Mouse (Mus musculus): ENCODE results near the gene 5730522E02Rik.

DNA sequence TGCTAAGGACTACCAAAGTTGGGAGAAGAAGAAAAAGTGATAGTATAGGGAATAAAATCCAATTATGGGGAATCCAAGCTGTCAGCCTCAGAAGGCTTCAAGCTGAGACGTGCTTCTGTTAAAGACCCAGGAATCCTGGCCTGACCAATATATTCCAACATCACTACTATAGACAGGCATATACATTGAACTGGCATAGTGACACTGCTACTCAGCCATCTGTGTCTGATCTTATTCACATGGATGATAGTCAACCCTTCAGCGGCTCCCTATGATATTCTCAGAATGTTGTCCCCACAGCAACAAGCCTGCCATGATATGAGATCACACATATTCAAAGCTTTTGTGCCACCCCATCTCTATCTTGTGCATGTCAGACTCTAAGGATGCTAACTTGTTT lies 284.3 kb downstream of the 5730522E02Rik start:
- TF ChIP-seq POLR2A (IDR thresholded peaks at IDR 0.05; ENCODE audit: insufficient read length, low read depth) (no peak), USF1 (IDR thresholded peaks at IDR 0.05; ENCODE audit: low read depth) (no peak), MAX (IDR thresholded peaks at IDR 0.05; ENCODE audit: low read depth) (no peak), TCF3 (IDR thresholded peaks at IDR 0.05; ENCODE audit: insufficient read length, low read depth) (no peak), MYOD1 (IDR thresholded peaks at IDR 0.05; ENCODE audit: control insufficient read depth in 1 of 3, insufficient read length in 2 of 3, low read depth in 2 of 3) (no peak), MYOG (IDR thresholded peaks at IDR 0.05; ENCODE audit: control insufficient read depth in 1 of 3, insufficient read depth in 1 of 3, insufficient read length in 2 of 3, low read depth in 2 of 3) (no peak), POLR2AphosphoS2 (IDR thresholded peaks at IDR 0.05; ENCODE audit: insufficient read length, low read depth) (no peak), E2F4 (IDR thresholded peaks at IDR 0.05; ENCODE audit: insufficient read depth) (no peak)

All from myocyte (in vitro differentiated cells).